Mouse (Mus musculus): ENCODE measurements around the gene Meioc. TPM values are rescaled to one million over a fixed set of nuclear protein-coding genes. Genes with fewer than 3 reads are reported as not detected.
"Not testable (repeated sequence)": the region's sequence is repeated elsewhere in the genome, so short reads cannot be mapped to it uniquely, and the experiment has no call there.

Gene Meioc
- polyA plus RNA-seq, 1 experiment from 2014 or later: 0.26 TPM

DNA sequence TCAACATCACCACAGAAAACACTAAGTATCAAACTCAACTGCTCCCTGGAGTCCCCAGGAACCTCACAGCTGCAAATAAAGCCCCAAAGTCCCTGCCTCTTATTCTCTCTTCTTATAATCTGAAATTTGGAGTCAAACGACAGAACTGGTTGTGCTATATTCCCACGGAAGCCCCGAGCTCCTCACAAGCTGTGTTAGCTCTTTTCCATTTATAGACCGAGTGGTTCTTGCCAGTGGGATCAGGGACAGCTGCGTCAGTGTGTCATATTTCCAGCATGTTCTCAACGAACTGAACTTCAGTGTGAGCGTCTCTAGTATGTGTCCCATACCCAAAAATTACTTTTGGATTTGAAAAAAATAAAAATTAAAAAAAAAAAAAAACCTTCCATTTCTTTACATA, 31.8 kb downstream of the Meioc start:
- H3K9me3 ChIP-seq (replicated peaks): no peaks in the 10 kb centered on the region
- H3K9ac ChIP-seq: no peak overlapping the region
- no peak overlapping the region for H3K4me2 ChIP-seq
- ATAC-seq: no peak
- peaks cover 30% of the 10 kb centered on the region for H3K4me1 ChIP-seq
- H3K36me3 ChIP-seq: peaks cover 32% of the 10 kb centered on the region
- H3K27me3 ChIP-seq (replicated peaks): no peaks in the 10 kb centered on the region
- no peak overlapping the region for H3K27ac ChIP-seq
- H3K4me3 ChIP-seq: no peak overlapping the region
- WGBS (ENCODE audit: insufficient replicate concordance): 78% methylated on average over 7 of the region's 7 CpGs

GRCm38 (mm10) chr11:102697338-102698017, 34.0 kb downstream of the Meioc start, which contains the start of gene Ccdc43:
TSS of gene Ccdc43 (minus strand) at chr11:102697782.
- Histone ChIP-seq H3K27ac (no peak within 1 kb of the TSS), H3K4me1 (peaks cover 30% of the 10 kb centered on the region), H3K27me3 (replicated peaks) (no peaks in the 10 kb centered on the region), H3K36me3 (peaks cover 19% of the 10 kb centered on the region), H3K4me2 (peak within 1 kb of the TSS; percentile 80), H3K9ac (peak within 1 kb of the TSS; percentile 71), H3K9me3 (replicated peaks) (no peaks in the 10 kb centered on the region), H3K4me3 (peak within 1 kb of the TSS; percentile 68)
- under 1% methylated on average over 49 of the region's 49 CpGs for WGBS (ENCODE audit: insufficient replicate concordance)
- peak; percentile 97 for ATAC-seq

DNA sequence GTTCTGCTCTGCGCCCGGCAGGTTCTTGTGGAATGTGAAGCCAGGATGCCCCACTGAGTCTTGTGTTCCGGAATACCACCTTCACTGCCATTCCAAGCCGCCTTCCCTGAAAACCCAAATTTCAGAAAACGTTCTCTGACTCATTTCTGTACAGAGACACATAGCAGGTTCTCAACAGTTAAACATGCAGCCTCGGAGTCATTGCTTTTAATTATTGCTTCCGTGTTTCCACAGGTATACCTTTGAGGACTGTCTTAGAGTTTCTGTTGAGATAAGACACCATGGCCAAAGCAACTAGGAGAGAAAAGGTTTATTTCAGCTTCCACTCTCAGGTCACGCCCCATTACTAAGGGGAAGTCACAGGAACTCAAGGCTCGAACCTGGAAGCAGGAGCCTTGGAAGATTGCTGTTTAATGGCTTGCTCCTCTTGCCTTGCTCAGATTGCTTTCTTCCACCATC, 34.5 kb downstream of the Meioc start:
- no peak; the same call in 1 of the 2 replicates for ATAC-seq
- Histone ChIP-seq H3K4me2 (peak overlapping the region; percentile 80), H3K4me1 (peaks cover 30% of the 10 kb centered on the region), H3K36me3 (peaks cover 17% of the 10 kb centered on the region; the same call in 1 of the 2 replicates), H3K27ac (no peak overlapping the region), H3K4me3 (peak overlapping the region; percentile 68), H3K9me3 (replicated peaks) (no peaks in the 10 kb centered on the region), H3K9ac (peak overlapping the region; percentile 71), H3K27me3 (replicated peaks) (no peaks in the 10 kb centered on the region)
- WGBS (ENCODE audit: insufficient replicate concordance): 16% methylated on average over 9 of the region's 9 CpGs

GRCm38 (mm10) chr11:102702206-102702605, 38.7 kb downstream of the Meioc start:
- not testable (repeated sequence) for H3K4me2 ChIP-seq, H3K4me3 ChIP-seq
- WGBS (ENCODE audit: insufficient replicate concordance): 77% methylated on average over 6 of the region's 6 CpGs

DNA sequence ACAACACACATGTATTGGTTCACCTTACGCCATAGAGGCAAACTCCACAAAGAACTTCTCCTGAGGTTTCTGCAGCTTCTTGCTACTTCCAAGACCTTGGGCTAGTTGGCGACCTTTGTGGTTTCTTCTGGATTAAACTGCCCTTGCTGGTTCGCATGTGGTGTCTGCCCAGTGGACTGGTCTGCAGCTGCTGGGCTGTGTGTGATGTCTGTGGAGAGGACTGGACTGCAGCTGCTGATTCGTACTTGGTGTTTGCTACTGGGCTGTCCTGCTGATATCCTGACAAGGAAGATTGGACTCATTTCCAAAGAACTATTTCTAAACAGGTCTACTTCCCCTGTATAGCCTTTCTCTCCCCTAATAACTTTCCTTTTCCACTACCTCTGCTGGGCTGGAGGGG, 48.9 kb downstream of the Meioc start:
- Histone ChIP-seq H3K27me3 (replicated peaks) (peaks cover 12% of the 10 kb centered on the region; the same call in 1 of the 2 replicates), H3K36me3 (no peaks in the 10 kb centered on the region), H3K9ac (no peak overlapping the region), H3K4me1 (no peaks in the 10 kb centered on the region), H3K27ac (no peak overlapping the region), H3K9me3 (replicated peaks) (no peaks in the 10 kb centered on the region), H3K4me3 (no peak overlapping the region), H3K4me2 (no peak overlapping the region)
- WGBS (ENCODE audit: insufficient replicate concordance): 68% methylated on average over 4 of the region's 4 CpGs
- no peak for ATAC-seq

More at GRCm38 (mm10) chr11:102702206-102702605, 38.7 kb downstream of the Meioc start:
- not testable (repeated sequence) for H3K27ac ChIP-seq; H3K9me3 ChIP-seq (replicated peaks); H3K4me1 ChIP-seq; H3K27me3 ChIP-seq (replicated peaks); ATAC-seq; H3K36me3 ChIP-seq; H3K9ac ChIP-seq

DNA sequence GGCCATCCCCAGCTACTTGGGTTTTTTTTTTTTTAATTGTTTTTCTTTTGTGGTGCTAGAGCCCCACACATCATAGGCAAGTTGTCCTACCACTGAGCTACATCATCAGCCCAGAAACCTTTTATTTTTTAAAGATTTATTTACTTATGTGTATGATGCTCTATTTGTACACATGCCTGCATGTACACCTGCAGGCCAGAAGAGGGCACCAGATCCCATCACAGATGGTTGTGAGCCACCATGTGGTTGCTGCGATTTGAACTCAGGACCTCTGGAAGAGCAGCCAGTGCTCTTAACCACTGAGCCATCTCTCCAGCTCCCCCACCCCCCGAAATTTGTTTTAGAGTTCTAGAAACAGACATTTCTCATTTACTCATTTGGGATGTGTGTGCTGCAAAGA, 51.1 kb downstream of the Meioc start:
- H3K36me3 ChIP-seq; H3K4me3 ChIP-seq; H3K27ac ChIP-seq; H3K4me2 ChIP-seq; H3K9me3 ChIP-seq (replicated peaks); H3K9ac ChIP-seq; H3K4me1 ChIP-seq; H3K27me3 ChIP-seq (replicated peaks); ATAC-seq: not testable (repeated sequence)
- whole genome bisulfite sequencing (ENCODE audit: insufficient replicate concordance): 73% methylated on average over 2 of the region's 2 CpGs

DNA sequence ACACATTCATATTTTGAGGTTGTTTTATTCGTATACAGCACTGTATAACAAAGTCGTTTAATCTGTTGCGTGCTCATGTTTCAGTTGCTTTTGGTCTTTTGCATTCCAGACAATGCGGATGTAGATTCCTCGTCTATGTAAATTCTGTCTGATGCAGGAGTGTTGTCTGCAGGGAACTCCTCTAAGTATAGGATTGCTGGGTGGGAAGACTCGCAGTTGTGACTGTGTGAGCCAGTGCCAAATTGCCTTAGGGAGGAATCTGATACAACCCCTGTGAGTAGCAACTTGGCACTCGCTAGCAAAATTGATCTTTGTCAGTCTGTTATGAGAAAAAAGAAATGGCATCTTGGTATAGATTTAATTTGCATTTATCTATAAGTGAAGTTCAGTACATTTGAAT, 52.6 kb downstream of the Meioc start:
- Histone ChIP-seq H3K27me3 (replicated peaks) (peaks cover 4% of the 10 kb centered on the region; the same call in 1 of the 2 replicates), H3K27ac (no peak overlapping the region), H3K4me2 (no peak overlapping the region), H3K4me3 (no peak overlapping the region), H3K4me1 (no peaks in the 10 kb centered on the region), H3K9ac (no peak overlapping the region), H3K9me3 (replicated peaks) (no peaks in the 10 kb centered on the region), H3K36me3 (no peaks in the 10 kb centered on the region)
- ATAC-seq: no peak
- WGBS (ENCODE audit: insufficient replicate concordance): 65% methylated on average over 7 of the region's 7 CpGs

- no peaks in the 10 kb centered on the region for H3K9me3 ChIP-seq (replicated peaks)
- WGBS (ENCODE audit: insufficient replicate concordance): 27% methylated on average over 3 of the region's 3 CpGs
- H3K27me3 ChIP-seq (replicated peaks): peaks cover 4% of the 10 kb centered on the region; the same call in 1 of the 2 replicates
- no peak for ATAC-seq
- no peak overlapping the region for H3K27ac ChIP-seq
- H3K4me2 ChIP-seq: no peak overlapping the region
- 0 out of 2 replicates have a peak, but pooled peaks cover 3% of the 10 kb centered on the region for H3K4me1 ChIP-seq
- no peak overlapping the region for H3K4me3 ChIP-seq
- no peak overlapping the region for H3K9ac ChIP-seq
- no peaks in the 10 kb centered on the region for H3K36me3 ChIP-seq
These were observed 62.1 kb downstream of the Meioc start for GRCm38 (mm10) chr11:102725574-102725973.

- H3K27ac ChIP-seq: no peak overlapping the region
- no peak overlapping the region for H3K9ac ChIP-seq
- H3K4me3 ChIP-seq: no peak overlapping the region
- no peak for ATAC-seq
- no peaks in the 10 kb centered on the region for H3K9me3 ChIP-seq (replicated peaks)
- no peak overlapping the region for H3K4me2 ChIP-seq
- WGBS (ENCODE audit: insufficient replicate concordance): 25% methylated on average over 7 of the region's 7 CpGs
- H3K36me3 ChIP-seq: no peaks in the 10 kb centered on the region
- peaks cover 4% of the 10 kb centered on the region; the same call in 1 of the 2 replicates for H3K27me3 ChIP-seq (replicated peaks)
- H3K4me1 ChIP-seq: 0 out of 2 replicates have a peak, but pooled peaks cover 1% of the 10 kb centered on the region
These were observed 65.1 kb downstream of the Meioc start for GRCm38 (mm10) chr11:102728614-102729013.

GRCm38 (mm10) chr11:102729835-102730234, 66.3 kb downstream of the Meioc start:
- peaks cover 6% of the 10 kb centered on the region; the same call in 1 of the 2 replicates for H3K27me3 ChIP-seq (replicated peaks)
- no peak overlapping the region for H3K4me2 ChIP-seq
- no peaks in the 10 kb centered on the region for H3K4me1 ChIP-seq
- WGBS (ENCODE audit: insufficient replicate concordance): 56% methylated on average over 3 of the region's 3 CpGs
- H3K9me3 ChIP-seq (replicated peaks): no peaks in the 10 kb centered on the region
- H3K4me3 ChIP-seq: no peak overlapping the region
- no peak overlapping the region for H3K9ac ChIP-seq
- ATAC-seq: no peak
- no peak overlapping the region for H3K27ac ChIP-seq
- H3K36me3 ChIP-seq: no peaks in the 10 kb centered on the region

- Histone ChIP-seq H3K36me3 (no peaks in the 10 kb centered on the region), H3K4me1 (no peaks in the 10 kb centered on the region), H3K27ac (no peak overlapping the region), H3K27me3 (replicated peaks) (0 out of 2 replicates have a peak, but pooled peaks cover 3% of the 10 kb centered on the region), H3K4me3 (no peak overlapping the region), H3K9me3 (replicated peaks) (no peaks in the 10 kb centered on the region), H3K9ac (no peak overlapping the region), H3K4me2 (no peak overlapping the region)
- ATAC-seq: no peak
- WGBS (ENCODE audit: insufficient replicate concordance): 53% methylated on average over 6 of the region's 6 CpGs
These were observed 67.8 kb downstream of the Meioc start for GRCm38 (mm10) chr11:102731366-102731765.
